Mouse (Mus musculus) liver, postnatal 0 days (tissue): Measurements from ENCODE around the gene Dgki. TPM values are rescaled to one million over a fixed set of nuclear protein-coding genes. Genes with fewer than 3 reads are reported as not detected.
A peak's percentile ranks its signal among the peaks of the same experiment; 100 is the strongest.

Experiments
- ATAC-seq: fragments of 200-750 bp; cut with Nextera tagmentation; 2 replicates; pipeline ENCODE4 v1.8.0; 2017; ENCODE audit warnings: mild to moderate bottlenecking, moderate library complexity
- DNase-seq: peaks from one replicate; pipeline ENCODE4 v3.0.0-alpha.2; 2016
- H3K27ac ChIP-seq: fragments of 300-500 bp; sonication (generic); 2 replicates; pipeline ENCODE4 v1.5.1; 2014; ENCODE audit warnings: antibody characterized with exemption, moderate library complexity, mild to moderate bottlenecking, low read depth
- H3K27me3 ChIP-seq: fragments of 300-500 bp; sonication (generic); 2 replicates; pipeline ENCODE4 v1.6.1; 2014; ENCODE audit warnings: low read length, control low read depth, mixed read lengths; ENCODE audit not compliant: insufficient read depth
- H3K36me3 ChIP-seq: fragments of 300-500 bp; sonication (generic); replicated peaks from 2 replicates; pipeline ENCODE4 v1.6.1; 2014; ENCODE audit warnings: mild to moderate bottlenecking, control low read depth, low read length, moderate library complexity, mixed read lengths; ENCODE audit not compliant: insufficient read depth
- H3K4me1 ChIP-seq: fragments of 300-500 bp; sonication (generic); 2 replicates; pipeline ENCODE4 v1.6.1; 2014; ENCODE audit warnings: antibody characterized with exemption, mild to moderate bottlenecking, control low read depth; ENCODE audit not compliant: insufficient read depth
- H3K4me2 ChIP-seq: fragments of 300-500 bp; sonication (generic); 2 replicates; pipeline ENCODE4 v1.6.1; 2014; ENCODE audit warnings: low read depth, mild to moderate bottlenecking, low read length, moderate library complexity, mixed read lengths
- H3K4me3 ChIP-seq: fragments of 300-500 bp; sonication (generic); 2 replicates; pipeline ENCODE4 v1.5.1; 2014; ENCODE audit warnings: low read depth, low read length
- H3K9ac ChIP-seq: fragments of 300-500 bp; sonication (generic); replicated peaks from 2 replicates; pipeline ENCODE4 v1.6.1; 2014; ENCODE audit warnings: mild to moderate bottlenecking, moderate library complexity
- H3K9me3 ChIP-seq: fragments of 300-500 bp; sonication (generic); 2 replicates; pipeline ENCODE4 v1.6.1; 2016; ENCODE audit warnings: mild to moderate bottlenecking, control low read depth, low read length, mixed read lengths
- CTCF ChIP-seq: sonication (generic); IDR thresholded peaks from 2 replicates; pipeline ENCODE4 v1.5.1; 2016; ENCODE audit warnings: antibody characterized with exemption, low read depth
- EP300 ChIP-seq: IDR thresholded peaks from 2 replicates; pipeline ENCODE4 v1.6.1; 2016; ENCODE audit warnings: antibody characterized with exemption, low read depth, mild to moderate bottlenecking
- WGBS: fragments of 180-500 bp; shearing (Covaris S2); extraction: QIAGEN DNeasy Blood & Tissue Kit; methylation state at CpG from one replicate; pipeline ENCODE4 v1.1.7; 2014; ENCODE audit not compliant: insufficient replicate concordance; 5-methylcytosine and 5-hydroxymethylcytosine counted together
- polyA plus RNA-seq: library from polyadenylated mRNA; unstranded; fragments of >200 nt; fragmentation: Nextera tagmentation; extraction: Ambion mirVana; gene quantifications from 2 replicates; pipeline ENCODE4 v1.2.1, GENCODE M21; 2015

The Dgki gene
- polyA plus RNA-seq, 1 experiment from 2014 or later: 0.56 TPM

GRCm38 (mm10) chr6:36905965-36906364 is 394.0 kb downstream of the Dgki start:
- Histone ChIP-seq H3K4me3 (no peak overlapping the region), H3K4me1 (no peaks in the 10 kb centered on the region), H3K9me3 (no peaks in the 10 kb centered on the region), H3K9ac (no peak overlapping the region), H3K36me3 (no peaks in the 10 kb centered on the region), H3K27ac (no peak overlapping the region), H3K4me2 (no peak overlapping the region), H3K27me3 (no peaks in the 10 kb centered on the region)
- WGBS: 60% methylated on average over 3 of the region's 3 CpGs
- TF ChIP-seq CTCF (no peak), EP300 (no peak)
- ATAC-seq: no peak
- no peak for DNase-seq

DNA sequence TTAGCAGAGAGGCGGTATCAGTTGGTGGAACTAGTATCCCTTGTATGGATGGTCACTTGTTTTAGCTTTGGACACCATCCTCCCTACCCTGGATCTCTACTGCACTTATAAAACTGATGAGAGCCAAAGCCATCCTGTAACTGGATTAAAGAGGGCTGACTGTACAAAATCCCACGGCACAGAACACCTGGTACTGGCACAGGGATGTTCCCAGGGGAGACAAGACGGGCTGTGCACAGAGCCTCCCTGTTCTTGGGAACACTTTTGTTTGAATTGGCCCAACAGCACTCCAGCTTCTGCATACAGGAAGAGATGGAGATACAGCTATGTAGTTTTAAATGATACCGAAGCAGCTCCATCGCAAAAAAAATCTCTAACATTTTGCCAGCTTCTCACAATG is 395.1 kb downstream of the Dgki start:
- no peaks in the 10 kb centered on the region for H3K4me1 ChIP-seq
- H3K4me3 ChIP-seq: no peak overlapping the region
- TF ChIP-seq CTCF (no peak), EP300 (no peak)
- H3K36me3 ChIP-seq: no peaks in the 10 kb centered on the region
- H3K9me3 ChIP-seq: no peaks in the 10 kb centered on the region
- DNase-seq: no peak
- no peak overlapping the region for H3K4me2 ChIP-seq
- H3K27me3 ChIP-seq: no peaks in the 10 kb centered on the region
- H3K9ac ChIP-seq: no peak overlapping the region
- ATAC-seq: no peak
- no peak overlapping the region for H3K27ac ChIP-seq
- WGBS: 79% methylated on average over 5 of the region's 5 CpGs

GRCm38 (mm10) chr6:36903821-36904220 is 396.2 kb downstream of the Dgki start:
- no peaks in the 10 kb centered on the region for H3K4me1 ChIP-seq
- H3K27me3 ChIP-seq: no peaks in the 10 kb centered on the region
- no peak overlapping the region for H3K4me2 ChIP-seq
- DNase-seq: no peak
- ATAC-seq: no peak
- H3K9me3 ChIP-seq: no peaks in the 10 kb centered on the region
- H3K4me3 ChIP-seq: no peak overlapping the region
- TF ChIP-seq CTCF (peak; percentile 53), EP300 (no peak)
- WGBS: 31% methylated on average over 5 of the region's 5 CpGs
- H3K9ac ChIP-seq: no peak overlapping the region
- no peak overlapping the region for H3K27ac ChIP-seq
- H3K36me3 ChIP-seq: no peaks in the 10 kb centered on the region

DNA sequence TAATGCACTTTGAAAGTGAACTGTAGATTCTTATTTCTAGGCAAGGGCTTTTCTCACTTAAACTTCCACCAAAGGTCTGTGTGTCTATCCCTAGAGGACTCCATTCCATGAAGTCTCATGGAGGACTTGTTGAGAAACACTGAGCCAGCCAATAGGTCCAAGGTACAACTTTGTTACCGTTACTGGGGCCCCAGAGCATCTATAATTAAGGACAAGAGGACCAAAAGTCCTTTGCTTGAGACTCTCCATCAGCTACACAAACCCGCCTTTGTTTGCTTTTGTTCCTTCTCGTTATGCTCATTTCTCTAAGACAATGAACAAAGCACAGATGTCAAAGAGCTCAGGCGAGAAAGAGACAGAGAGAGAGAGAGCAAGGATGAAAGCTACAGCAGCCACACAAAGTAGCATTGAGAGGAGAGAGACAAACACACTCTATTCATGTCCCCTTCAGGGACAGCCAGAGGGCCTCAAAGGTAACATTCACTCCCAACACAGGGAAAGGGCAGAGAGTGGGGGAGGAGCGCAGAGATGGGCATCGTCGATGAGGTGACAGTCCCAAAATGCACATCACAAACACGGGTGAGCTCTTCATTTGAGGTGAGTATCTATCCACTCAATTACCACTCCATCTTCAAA is 396.7 kb downstream of the Dgki start:
- H3K36me3 ChIP-seq: no peaks in the 10 kb centered on the region
- H3K27ac ChIP-seq: no peak overlapping the region
- DNase-seq (no peak), ATAC-seq (no peak)
- no peak overlapping the region for H3K9ac ChIP-seq
- H3K4me1 ChIP-seq: no peaks in the 10 kb centered on the region
- 51% methylated on average over 8 of the region's 8 CpGs for WGBS
- H3K4me2 ChIP-seq: no peak overlapping the region
- H3K4me3 ChIP-seq: no peak overlapping the region
- no peak for TF ChIP-seq CTCF
- no peak for TF ChIP-seq EP300
- no peaks in the 10 kb centered on the region for H3K27me3 ChIP-seq
- H3K9me3 ChIP-seq: no peaks in the 10 kb centered on the region

GRCm38 (mm10) chr6:36899872-36900271 is 400.1 kb downstream of the Dgki start:
- no peak for ATAC-seq
- H3K27me3 ChIP-seq: no peaks in the 10 kb centered on the region
- WGBS: 84% methylated on average over 4 of the region's 4 CpGs

DNA sequence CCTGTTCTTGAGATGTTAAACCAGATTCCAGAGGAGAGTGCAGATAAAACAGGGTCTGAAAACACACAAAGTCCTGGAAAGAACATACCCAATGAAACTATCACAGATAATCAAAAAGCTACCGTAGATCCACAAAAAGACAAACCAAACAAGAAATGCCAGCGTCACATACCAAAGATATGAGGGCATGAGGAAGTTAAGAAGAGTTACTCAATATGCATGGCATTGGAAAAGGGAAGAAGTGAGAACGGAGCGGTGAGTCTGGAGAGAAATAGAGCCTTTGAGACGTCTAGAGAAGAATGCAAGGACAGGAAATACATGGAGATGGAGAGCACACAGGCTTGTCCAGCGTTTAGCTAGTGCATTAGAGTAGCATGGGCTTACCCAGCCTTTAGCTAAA is 401.6 kb downstream of the Dgki start:
- Histone ChIP-seq H3K27me3 (no peaks in the 10 kb centered on the region), H3K36me3 (no peaks in the 10 kb centered on the region), H3K9ac (no peak overlapping the region), H3K4me3 (no peak overlapping the region), H3K27ac (no peak overlapping the region), H3K9me3 (no peaks in the 10 kb centered on the region), H3K4me1 (no peaks in the 10 kb centered on the region), H3K4me2 (no peak overlapping the region)
- DNase-seq (no peak), ATAC-seq (no peak)
- TF ChIP-seq CTCF (no peak), EP300 (no peak)
- 30% methylated on average over 6 of the region's 6 CpGs for WGBS

More at GRCm38 (mm10) chr6:36899872-36900271, 400.1 kb downstream of the Dgki start:
- H3K27ac ChIP-seq: no peak overlapping the region
- H3K9ac ChIP-seq: no peak overlapping the region
- TF ChIP-seq EP300 (no peak), CTCF (no peak)
- H3K4me3 ChIP-seq: no peak overlapping the region
- H3K36me3 ChIP-seq: no peaks in the 10 kb centered on the region
- no peak for DNase-seq
- H3K4me1 ChIP-seq: no peaks in the 10 kb centered on the region
- H3K9me3 ChIP-seq: no peaks in the 10 kb centered on the region
- H3K4me2 ChIP-seq: no peak overlapping the region

- DNase-seq (no peak), ATAC-seq (no peak)
- Histone ChIP-seq H3K4me3 (no peak overlapping the region), H3K27me3 (no peaks in the 10 kb centered on the region), H3K4me1 (no peaks in the 10 kb centered on the region), H3K4me2 (no peak overlapping the region), H3K9me3 (no peaks in the 10 kb centered on the region), H3K36me3 (no peaks in the 10 kb centered on the region), H3K27ac (no peak overlapping the region), H3K9ac (no peak overlapping the region)
- TF ChIP-seq EP300 (no peak), CTCF (no peak)
- WGBS: 59% methylated on average over 3 of the region's 3 CpGs
Measured at GRCm38 (mm10) chr6:36897616-36898149, 402.3 kb downstream of the Dgki start.
